Mouse (Mus musculus) CH12.LX (cell line): ENCODE results near the gene Scin. TPM values are rescaled to one million over a fixed set of nuclear protein-coding genes. Genes with fewer than 3 reads are reported as not detected.

Source experiments
- DNase-seq: peaks from one replicate; pipeline ENCODE4 v3.0.0-alpha.2; 2013; ENCODE audit errors: extremely low read depth
- H3K27ac ChIP-seq: 2 replicates; pipeline ENCODE4 v1.5.1; 2012; ENCODE audit warnings: low read depth, mild to moderate bottlenecking, control low read depth, moderate library complexity; ENCODE audit not compliant: insufficient read depth
- H3K27me3 ChIP-seq: replicated peaks from 2 replicates; pipeline ENCODE3; 2012; ENCODE audit warnings: inconsistent platforms
- H3K36me3 ChIP-seq, 2 experiments: replicated peaks in 1 of 2; 2 replicates each; pipeline versions ENCODE3 to v1.6.1; 2012; ENCODE audit warnings: inconsistent platforms in 1 of 2, low read length in 1 of 2, mild to moderate bottlenecking in 1 of 2, mixed read lengths in 1 of 2, moderate library complexity in 1 of 2; ENCODE audit not compliant: control insufficient read depth in 1 of 2, insufficient read depth in 1 of 2
- H3K4me1 ChIP-seq, 2 experiments: 2 replicates each; pipeline ENCODE4 v1.6.1; 2012; ENCODE audit warnings: inconsistent platforms in 1 of 2, moderate library complexity in 1 of 2; ENCODE audit not compliant: insufficient read depth in 2 of 2, control insufficient read depth in 1 of 2
- H3K4me2 ChIP-seq: 2 replicates; pipeline ENCODE4 v1.6.1; 2012; ENCODE audit warnings: low read depth, mild to moderate bottlenecking, control low read depth; ENCODE audit not compliant: poor library complexity, insufficient read depth, severe bottlenecking
- H3K4me3 ChIP-seq, 3 experiments: fragments of 150-350 bp in 1 of 3; sonication (generic) in 1 of 3; replicated peaks in 1 of 3; 2 replicates each; pipeline versions ENCODE3 to v1.5.1; 2011 to 2012; ENCODE audit warnings: low read depth in 2 of 3, low read length in 2 of 3, mild to moderate bottlenecking in 2 of 3, moderate library complexity in 2 of 3, control low read depth in 1 of 3, improper control_type of control experiment in 1 of 3, inconsistent platforms in 1 of 3, mixed read lengths in 1 of 3; ENCODE audit not compliant: poor library complexity in 1 of 3
- H3K79me2 ChIP-seq: replicated peaks from 2 replicates; pipeline ENCODE4 v1.6.1; 2012; ENCODE audit warnings: mild to moderate bottlenecking, moderate library complexity; ENCODE audit not compliant: control insufficient read depth, poor library complexity, insufficient read depth, severe bottlenecking; ENCODE audit errors: extremely low read depth
- H3K9ac ChIP-seq: 2 replicates; pipeline ENCODE4 v1.6.1; 2012; ENCODE audit warnings: low read depth, mild to moderate bottlenecking, control low read depth, moderate library complexity; ENCODE audit not compliant: insufficient read depth
- H3K9me3 ChIP-seq: replicated peaks from 2 replicates; pipeline ENCODE3; 2012; ENCODE audit warnings: low read length, inconsistent platforms, mixed read lengths
- BHLHE40 ChIP-seq: IDR thresholded peaks from 2 replicates; pipeline ENCODE4 v1.6.1; 2011; ENCODE audit warnings: mild to moderate bottlenecking, low read depth, low read length, improper control_type of control experiment
- CHD1 ChIP-seq: IDR thresholded peaks from 2 replicates; pipeline ENCODE4 v1.6.1; 2012; ENCODE audit warnings: low read depth, low read length, improper control_type of control experiment, inconsistent platforms
- CHD2 ChIP-seq: IDR thresholded peaks from 2 replicates; pipeline ENCODE4 v1.6.1; 2011; ENCODE audit warnings: low read length, improper control_type of control experiment
- CTCF ChIP-seq, 2 experiments: IDR thresholded peaks in 1 of 2; conservative IDR thresholded peaks in 1 of 2; 2 replicates each; pipeline ENCODE4 v1.5.1; 2011 to 2012; ENCODE audit warnings: low read depth in 2 of 2, low read length in 2 of 2, improper control_type of control experiment in 1 of 2, inconsistent platforms in 1 of 2, mild to moderate bottlenecking in 1 of 2, moderate library complexity in 1 of 2
- ELF1 ChIP-seq: IDR thresholded peaks from 2 replicates; pipeline ENCODE4 v1.6.1; 2014; ENCODE audit warnings: low read depth, mild to moderate bottlenecking, inconsistent platforms, low read length, improper control_type of control experiment
- ETS1 ChIP-seq: conservative IDR thresholded peaks from 2 replicates; pipeline ENCODE4 v1.6.1; 2012; ENCODE audit warnings: low read depth, mild to moderate bottlenecking, inconsistent platforms, low read length, improper control_type of control experiment, moderate library complexity
- GABPA ChIP-seq: IDR thresholded peaks from 2 replicates; pipeline ENCODE4 v1.6.1; 2012; ENCODE audit warnings: low read depth, low read length, improper control_type of control experiment, inconsistent platforms; ENCODE audit not compliant: insufficient replicate concordance
- HCFC1 ChIP-seq: IDR thresholded peaks from 2 replicates; pipeline ENCODE4 v1.6.1; 2012; ENCODE audit warnings: low read depth, mild to moderate bottlenecking, inconsistent platforms, low read length, improper control_type of control experiment
- IRF4 ChIP-seq: IDR thresholded peaks from 2 replicates; pipeline ENCODE4 v1.6.1; 2014; ENCODE audit warnings: low read depth, mild to moderate bottlenecking, inconsistent platforms, low read length, improper control_type of control experiment
- JUN ChIP-seq: IDR thresholded peaks from 2 replicates; pipeline ENCODE4 v1.6.1; 2011; ENCODE audit warnings: low read depth, mild to moderate bottlenecking, low read length, improper control_type of control experiment, moderate library complexity; ENCODE audit not compliant: insufficient read depth
- MAFK ChIP-seq: IDR thresholded peaks from 2 replicates; pipeline ENCODE4 v1.6.1; 2011; ENCODE audit warnings: low read length, improper control_type of control experiment; ENCODE audit not compliant: insufficient replicate concordance
- MAX ChIP-seq: IDR thresholded peaks from 2 replicates; pipeline ENCODE4 v1.6.1; 2011; ENCODE audit warnings: low read length, improper control_type of control experiment
- MEF2A ChIP-seq: IDR thresholded peaks from 2 replicates; pipeline ENCODE4 v1.6.1; 2014; ENCODE audit warnings: low read depth, mild to moderate bottlenecking, inconsistent platforms, low read length, improper control_type of control experiment, borderline replicate concordance
- MYC ChIP-seq: IDR thresholded peaks from 2 replicates; pipeline ENCODE4 v1.6.1; 2011; ENCODE audit warnings: low read depth, mild to moderate bottlenecking, improper control_type of control experiment, low read length
- NRF1 ChIP-seq: IDR thresholded peaks from 2 replicates; pipeline ENCODE4 v1.6.1; 2014; ENCODE audit warnings: low read depth, mild to moderate bottlenecking, inconsistent platforms, low read length, improper control_type of control experiment, moderate library complexity
- PAX5 ChIP-seq: IDR thresholded peaks from 2 replicates; pipeline ENCODE4 v1.6.1; 2012; ENCODE audit warnings: low read length, inconsistent platforms, mixed read lengths
- POLR2A ChIP-seq: IDR thresholded peaks from 2 replicates; pipeline ENCODE4 v1.6.1; 2011; ENCODE audit warnings: low read depth, mild to moderate bottlenecking, improper control_type of control experiment, low read length
- POLR2AphosphoS2 ChIP-seq: IDR thresholded peaks from 2 replicates; pipeline ENCODE4 v1.6.1; 2011; ENCODE audit warnings: low read depth, low read length, improper control_type of control experiment
- RAD21 ChIP-seq: IDR thresholded peaks from 2 replicates; pipeline ENCODE4 v1.6.1; 2011; ENCODE audit warnings: low read depth, mild to moderate bottlenecking, low read length, improper control_type of control experiment, moderate library complexity
- RCOR1 ChIP-seq: conservative IDR thresholded peaks from 2 replicates; pipeline ENCODE4 v1.6.1; 2012; ENCODE audit warnings: low read depth, mild to moderate bottlenecking, inconsistent platforms, low read length, improper control_type of control experiment
- TBP ChIP-seq: conservative IDR thresholded peaks from 2 replicates; pipeline ENCODE4 v1.6.1; 2011; ENCODE audit warnings: low read depth, low read length, improper control_type of control experiment
- TCF12 ChIP-seq: IDR thresholded peaks from 2 replicates; pipeline ENCODE4 v1.6.1; 2014; ENCODE audit warnings: low read depth, mild to moderate bottlenecking, inconsistent platforms, low read length, improper control_type of control experiment
- UBTF ChIP-seq: IDR thresholded peaks from 2 replicates; pipeline ENCODE4 v1.6.1; 2012; ENCODE audit warnings: low read depth, mild to moderate bottlenecking, inconsistent platforms, low read length, improper control_type of control experiment, moderate library complexity
- ZC3H11A ChIP-seq: IDR thresholded peaks from 2 replicates; pipeline ENCODE4 v1.6.1; 2012; ENCODE audit warnings: low read depth, mild to moderate bottlenecking, inconsistent platforms, low read length, improper control_type of control experiment
- ZMIZ1 ChIP-seq: IDR thresholded peaks from 2 replicates; pipeline ENCODE4 v1.6.1; 2012; ENCODE audit warnings: low read depth, mild to moderate bottlenecking, inconsistent platforms, low read length, improper control_type of control experiment
- dilution Hi-C: fragments of 300-500 bp; cut with MboI; formaldehyde crosslinking; loops from 2 replicates; pipeline ENCODE4 v1.14.3; 2020; ENCODE audit warnings: low sequenced_read_pairs; ENCODE audit not compliant: extremely low pct_unique_long_range_greater_than_20kb, extremely low pct_ligation_motif_present
- in situ Hi-C: fragments of 300-500 bp; cut with MboI; formaldehyde crosslinking; loops from 3 replicates; pipeline ENCODE4 v1.14.3; 2019; ENCODE audit warnings: low sequenced_read_pairs, low pct_ligation_motif_present, low pct_unique_long_range_greater_than_20kb, mixed read lengths
- polyA plus RNA-seq: library from polyadenylated mRNA; unstranded; fragments of >175 nt; gene quantifications from 2 replicates; pipeline ENCODE4 v1.2.1, GENCODE M21; 2012; ENCODE audit warnings: low read depth; ENCODE audit not compliant: insufficient read length
- total RNA-seq, 2 experiments: library from RNA; depleted of rRNA; stranded (reverse); fragments of 300-350 nt in 1 of 2; fragments of >200 nt in 1 of 2; gene quantifications; 2 replicates each; pipeline ENCODE4 v1.2.3; 2012 to 2014

Scin gene
- total and polyA plus RNA-seq, 3 experiments: not detected

- no peak overlapping the region for H3K9ac ChIP-seq
- H3K27me3 ChIP-seq: no peaks in the 10 kb centered on the region
- H3K27ac ChIP-seq: no peak overlapping the region
- H3K36me3 ChIP-seq: peaks cover 0 to 2% of the 10 kb centered on the region in 2 experiments
- no peaks in the 10 kb centered on the region for H3K9me3 ChIP-seq
- TF ChIP-seq POLR2A: no peak
- no peak for TF ChIP-seq BHLHE40
- no peaks in the 10 kb centered on the region for H3K4me1 ChIP-seq
- no peak for DNase-seq
- no peak overlapping the region for H3K4me2 ChIP-seq
- H3K4me3 ChIP-seq: no peak overlapping the region
- dilution Hi-C loops: no loop called here
- no peaks in the 10 kb centered on the region for H3K79me2 ChIP-seq
- in situ Hi-C loops: no loop called here
Observed at GRCm38 (mm10) chr12:40027846-40028245, 106.2 kb downstream of the Scin start.

DNA sequence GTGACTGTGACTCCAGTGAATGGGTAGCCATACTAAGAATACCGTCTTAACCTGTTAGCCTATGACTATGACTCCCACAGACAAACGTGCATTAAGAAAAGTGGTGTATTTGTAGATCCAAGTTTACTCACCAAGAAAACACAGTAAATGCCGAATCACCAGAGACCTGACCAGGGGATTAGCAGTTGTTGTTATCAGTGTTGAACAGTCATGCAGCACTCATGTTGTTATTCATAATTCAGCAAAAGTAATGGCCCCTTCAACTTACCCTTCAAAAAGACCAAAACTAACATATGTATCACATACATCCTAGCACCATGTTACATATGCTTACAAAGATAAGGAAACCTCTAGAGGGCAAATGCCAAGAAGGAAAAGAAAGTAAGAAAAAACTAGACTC is 106.6 kb downstream of the Scin start:
- in situ Hi-C loops: no loop called here
- H3K4me1 ChIP-seq: no peaks in the 10 kb centered on the region
- no peak overlapping the region for H3K9ac ChIP-seq
- H3K79me2 ChIP-seq: no peaks in the 10 kb centered on the region
- no peak overlapping the region for H3K4me3 ChIP-seq
- H3K27ac ChIP-seq: no peak overlapping the region
- H3K27me3 ChIP-seq: no peaks in the 10 kb centered on the region
- no peak for DNase-seq
- dilution Hi-C loops: no loop called here
- no peak overlapping the region for H3K4me2 ChIP-seq
- H3K36me3 ChIP-seq: peaks cover 0 to 1% of the 10 kb centered on the region in 2 experiments
- H3K9me3 ChIP-seq: no peaks in the 10 kb centered on the region
- TF ChIP-seq HCFC1 (no peak), ZMIZ1 (no peak), TCF12 (no peak), MAX (no peak), MEF2A (no peak), IRF4 (no peak), ELF1 (no peak), CHD2 (no peak), RCOR1 (no peak), GABPA (no peak), JUN (no peak), PAX5 (no peak)

GRCm38 (mm10) chr12:40023918-40024317 is 110.1 kb downstream of the Scin start:
- in situ Hi-C loops: no loop called here

More at GRCm38 (mm10) chr12:40023918-40024317, 110.1 kb downstream of the Scin start:
- Histone ChIP-seq H3K9ac (no peak overlapping the region), H3K9me3 (no peaks in the 10 kb centered on the region), H3K79me2 (no peaks in the 10 kb centered on the region), H3K36me3 (no peaks in the 10 kb centered on the region), H3K4me2 (no peak overlapping the region), H3K4me3 (no peak overlapping the region), H3K27ac (no peak overlapping the region), H3K27me3 (no peaks in the 10 kb centered on the region), H3K4me1 (no peaks in the 10 kb centered on the region)
- dilution Hi-C loops: no loop called here
- TF ChIP-seq GABPA (no peak), PAX5 (no peak), TBP (no peak), NRF1 (no peak), CHD1 (no peak), BHLHE40 (no peak), POLR2AphosphoS2 (no peak), MAFK (no peak), TCF12 (no peak), MYC (no peak), CTCF (conservative IDR thresholded peaks at IDR 0.05 in 1 of 2, IDR thresholded peaks at IDR 0.05 in 1 of 2; ENCODE audit: low read depth in 2 of 2, low read length in 2 of 2) (no peak), ELF1 (no peak), RAD21 (no peak), ZC3H11A (no peak), UBTF (no peak), ETS1 (no peak)
- DNase-seq: no peak
